Mouse (Mus musculus) embryonic facial prominence, embryonic 14.5 days (tissue): Measurements from ENCODE around the gene Sugp1. TPM values are rescaled to one million over a fixed set of nuclear protein-coding genes. Genes with fewer than 3 reads are reported as not detected.

Source experiments
- ATAC-seq: fragments of 200-750 bp; cut with Nextera tagmentation; 2 replicates; pipeline ENCODE4 v1.8.0; 2017; ENCODE audit warnings: low read depth, moderate number of reproducible peaks, moderate TSS enrichment
- DNase-seq: peaks from one replicate; pipeline ENCODE4 v3.0.0-alpha.2; 2015; ENCODE audit warnings: low spot score
- H3K27ac ChIP-seq: fragments of 300-500 bp; sonication (generic); replicated peaks from 2 replicates; pipeline ENCODE4 v1.5.1; 2014; ENCODE audit warnings: low read depth, mild to moderate bottlenecking, low read length, moderate library complexity
- H3K27me3 ChIP-seq: fragments of 300-500 bp; sonication (generic); replicated peaks from 2 replicates; pipeline ENCODE4 v1.6.1; 2014; ENCODE audit warnings: low read length; ENCODE audit not compliant: control insufficient read depth, insufficient read depth
- H3K36me3 ChIP-seq: fragments of 300-500 bp; sonication (generic); 2 replicates; pipeline ENCODE4 v1.6.1; 2014; ENCODE audit warnings: low read length, mixed read lengths; ENCODE audit not compliant: control insufficient read depth, insufficient read depth
- H3K4me1 ChIP-seq: fragments of 300-500 bp; sonication (generic); 2 replicates; pipeline ENCODE4 v1.6.1; 2014; ENCODE audit warnings: antibody characterized with exemption, low read length; ENCODE audit not compliant: control insufficient read depth, insufficient read depth
- H3K4me2 ChIP-seq: fragments of 300-500 bp; sonication (generic); 2 replicates; pipeline ENCODE4 v1.6.1; 2014; ENCODE audit warnings: low read depth, mild to moderate bottlenecking, low read length, moderate library complexity, mixed read lengths
- H3K4me3 ChIP-seq: fragments of 300-500 bp; sonication (generic); 2 replicates; pipeline ENCODE4 v1.5.1; 2014; ENCODE audit warnings: low read depth, mild to moderate bottlenecking, low read length
- H3K9ac ChIP-seq: fragments of 300-500 bp; sonication (generic); 2 replicates; pipeline ENCODE4 v1.6.1; 2014; ENCODE audit warnings: low read depth, mild to moderate bottlenecking, low read length, moderate library complexity, mixed read lengths
- H3K9me3 ChIP-seq: fragments of 300-500 bp; sonication (generic); 2 replicates; pipeline ENCODE4 v1.6.1; 2016; ENCODE audit warnings: low read length; ENCODE audit not compliant: control insufficient read depth
- WGBS: fragments of 180-500 bp; shearing (Covaris S2); extraction: QIAGEN DNeasy Blood & Tissue Kit; methylation state at CpG from one replicate; pipeline ENCODE4 v1.1.7; 2014; 5-methylcytosine and 5-hydroxymethylcytosine counted together
- polyA plus RNA-seq: library from polyadenylated mRNA; unstranded; fragments of >200 nt; fragmentation: Nextera tagmentation; extraction: Ambion mirVana; gene quantifications from 2 replicates; pipeline ENCODE4 v1.2.1, GENCODE M21; 2014

The Sugp1 gene
- polyA plus RNA-seq, 1 experiment from 2014 or later, result 25.1 TPM

GRCm38 (mm10) chr8:70087237-70087636 lies 44.6 kb downstream of the Sugp1 start:
- Histone ChIP-seq H3K4me3 (no peak overlapping the region), H3K27me3 (peaks cover 94% of the 10 kb centered on the region), H3K4me1 (peaks cover 10% of the 10 kb centered on the region; the same call in 1 of the 2 replicates), H3K9me3 (no peaks in the 10 kb centered on the region), H3K4me2 (no peak overlapping the region), H3K36me3 (no peaks in the 10 kb centered on the region), H3K27ac (no peak overlapping the region), H3K9ac (no peak overlapping the region)
- DNase-seq (no peak), ATAC-seq (no peak; the same call in 1 of the 2 replicates)
- WGBS, result 9% methylated on average over 7 of the region's 7 CpGs

GRCm38 (mm10) chr8:70087836-70088650 lies 45.4 kb downstream of the Sugp1 start:
- WGBS, result 5% methylated on average over 38 of the region's 56 CpGs
- DNase-seq (peak; percentile 59), ATAC-seq (peak; percentile 74; the same call in 1 of the 2 replicates)
- Histone ChIP-seq H3K4me1 (peaks cover 10% of the 10 kb centered on the region; the same call in 1 of the 2 replicates), H3K9ac (peak overlapping the region; percentile 58), H3K27ac (no peak overlapping the region), H3K4me3 (peak overlapping the region; percentile 43), H3K4me2 (peak overlapping the region; percentile 74), H3K9me3 (no peaks in the 10 kb centered on the region), H3K36me3 (no peaks in the 10 kb centered on the region), H3K27me3 (peaks cover 86% of the 10 kb centered on the region)

- peaks cover 3% of the 10 kb centered on the region; the same call in 1 of the 2 replicates for H3K4me1 ChIP-seq
- DNase-seq (no peak), ATAC-seq (no peak)
- H3K9ac ChIP-seq, result no peak overlapping the region
- H3K4me2 ChIP-seq, result no peak overlapping the region
- H3K27ac ChIP-seq, result no peak overlapping the region
- no peak overlapping the region for H3K4me3 ChIP-seq
- no peaks in the 10 kb centered on the region for H3K9me3 ChIP-seq
- peaks cover 76% of the 10 kb centered on the region for H3K27me3 ChIP-seq
- no peaks in the 10 kb centered on the region for H3K36me3 ChIP-seq
- WGBS, result 60% methylated on average over 7 of the region's 9 CpGs
Observed at GRCm38 (mm10) chr8:70089296-70089960, 46.8 kb downstream of the Sugp1 start.

GRCm38 (mm10) chr8:70092786-70093185 lies 50.2 kb downstream of the Sugp1 start:
- H3K9me3 ChIP-seq, result no peaks in the 10 kb centered on the region
- ATAC-seq (no peak), DNase-seq (no peak)
- H3K4me2 ChIP-seq, result no peak overlapping the region
- no peaks in the 10 kb centered on the region for H3K4me1 ChIP-seq
- peaks cover 42% of the 10 kb centered on the region for H3K27me3 ChIP-seq
- no peaks in the 10 kb centered on the region for H3K36me3 ChIP-seq
- H3K4me3 ChIP-seq, result no peak overlapping the region
- no peak overlapping the region for H3K9ac ChIP-seq
- 50% methylated on average over 8 of the region's 8 CpGs for WGBS
- H3K27ac ChIP-seq, result no peak overlapping the region

- no peak overlapping the region for H3K9ac ChIP-seq
- 70% methylated on average over 8 of the region's 8 CpGs for WGBS
- no peak overlapping the region for H3K4me2 ChIP-seq
- H3K9me3 ChIP-seq, result no peaks in the 10 kb centered on the region
- no peaks in the 10 kb centered on the region for H3K36me3 ChIP-seq
- no peaks in the 10 kb centered on the region for H3K4me1 ChIP-seq
- H3K4me3 ChIP-seq, result no peak overlapping the region
- 0 out of 2 replicates have a peak, but pooled peaks cover 2% of the 10 kb centered on the region for H3K27me3 ChIP-seq
- no peak overlapping the region for H3K27ac ChIP-seq
- ATAC-seq, result no peak
- no peak for DNase-seq
Observed at GRCm38 (mm10) chr8:70099276-70099675, 56.7 kb downstream of the Sugp1 start.

- no peaks in the 10 kb centered on the region for H3K27me3 ChIP-seq
- no peak overlapping the region for H3K4me2 ChIP-seq
- DNase-seq (no peak), ATAC-seq (no peak)
- H3K9me3 ChIP-seq, result no peaks in the 10 kb centered on the region
- 79% methylated on average over 8 of the region's 8 CpGs for WGBS
- H3K36me3 ChIP-seq, result no peaks in the 10 kb centered on the region
- H3K9ac ChIP-seq, result no peak overlapping the region
- no peak overlapping the region for H3K4me3 ChIP-seq
- no peak overlapping the region for H3K27ac ChIP-seq
- H3K4me1 ChIP-seq, result no peaks in the 10 kb centered on the region
Observed at GRCm38 (mm10) chr8:70100241-70100640, 57.6 kb downstream of the Sugp1 start.

GRCm38 (mm10) chr8:70104506-70104905 lies 61.9 kb downstream of the Sugp1 start:
- Histone ChIP-seq H3K4me1 (no peaks in the 10 kb centered on the region), H3K4me2 (no peak overlapping the region), H3K4me3 (no peak overlapping the region), H3K9me3 (no peaks in the 10 kb centered on the region), H3K27ac (no peak overlapping the region), H3K36me3 (no peaks in the 10 kb centered on the region), H3K27me3 (no peaks in the 10 kb centered on the region), H3K9ac (no peak overlapping the region)
- DNase-seq (peak; percentile 36), ATAC-seq (peak; percentile 45; the same call in 1 of the 2 replicates)
- WGBS, result 16% methylated on average over 6 of the region's 6 CpGs

GRCm38 (mm10) chr8:70104922-70105321 lies 62.3 kb downstream of the Sugp1 start:
- DNase-seq (no peak), ATAC-seq (no peak)
- H3K4me3 ChIP-seq, result no peak overlapping the region
- H3K27me3 ChIP-seq, result peaks cover 2% of the 10 kb centered on the region; the same call in 1 of the 2 replicates
- no peak overlapping the region for H3K4me2 ChIP-seq
- H3K4me1 ChIP-seq, result no peaks in the 10 kb centered on the region
- no peaks in the 10 kb centered on the region for H3K9me3 ChIP-seq
- H3K36me3 ChIP-seq, result no peaks in the 10 kb centered on the region
- H3K27ac ChIP-seq, result no peak overlapping the region
- WGBS, result 77% methylated on average over 7 of the region's 7 CpGs
- no peak overlapping the region for H3K9ac ChIP-seq
